Mouse (Mus musculus) adrenal gland, adult 2 months (tissue): ENCODE data around the gene Plekhg2. TPM values are rescaled to one million over a fixed set of nuclear protein-coding genes. Genes with fewer than 3 reads are reported as not detected.
"Not testable (repeated sequence)": the region's sequence is repeated elsewhere in the genome, so short reads cannot be mapped to it uniquely, and the experiment has no call there.

Experiments
- DNase-seq: peaks from one replicate; pipeline ENCODE4 v3.0.0; 2021
- long read RNA-seq: library from polyadenylated mRNA; stranded (forward); transcript quantifications from one replicate; pipeline ENCODE4 v2.0.0, GENCODE M21; 2021
- polyA plus RNA-seq: library from polyadenylated mRNA; depleted of rRNA; stranded (reverse); fragments of >200 nt; gene quantifications from 2 replicates; pipeline ENCODE4 v1.2.3, GENCODE M21; 2012; rRNA removed
- total RNA-seq, 2 experiments: library from RNA; stranded (reverse); gene quantifications; 2 replicates each; pipeline ENCODE4 v1.2.3; 2021

The Plekhg2 gene
- total RNA-seq: 10 to 100 TPM; 14.9 to 15.6 TPM
- 22.5 and 23.2 TPM in 2 replicates for polyA plus RNA-seq
- long read RNA-seq, partial matches to known transcripts: 0 of 1 reads
- long read RNA-seq, other reads (novel, unspliced or antisense): 1 of 1 reads

GRCm38 (mm10) chr7:28372251-28373108 is at the start of gene Plekhg2:
Plekhg2 (minus strand) TSS chr7:28372599.
- DNase-seq: peak; percentile 98

- no peak for DNase-seq
These were observed 47.0 kb upstream of the Plekhg2 start for GRCm38 (mm10) chr7:28419416-28419815.

- peak; percentile 61 for DNase-seq
These were observed 45.8 kb upstream of the Plekhg2 start for GRCm38 (mm10) chr7:28418096-28418670.

GRCm38 (mm10) chr7:28417368-28417767 is 45.0 kb upstream of the Plekhg2 start:
- peak; percentile 31 for DNase-seq

GRCm38 (mm10) chr7:28412826-28413225 is 40.4 kb upstream of the Plekhg2 start:
- DNase-seq: no peak

GRCm38 (mm10) chr7:28410841-28411475 is 38.6 kb upstream of the Plekhg2 start:
- peak; percentile 88 for DNase-seq

- no peak for DNase-seq
These were observed 29.5 kb upstream of the Plekhg2 start for GRCm38 (mm10) chr7:28401942-28402341.

- DNase-seq: no peak
These were observed 28.6 kb upstream of the Plekhg2 start for GRCm38 (mm10) chr7:28401030-28401429.

GRCm38 (mm10) chr7:28398696-28399340 is 26.4 kb upstream of the Plekhg2 start:
- no peak for DNase-seq

- no peak for DNase-seq
These were observed 25.6 kb upstream of the Plekhg2 start for GRCm38 (mm10) chr7:28398000-28398399.

- no peak for DNase-seq
These were observed 23.0 kb upstream of the Plekhg2 start for GRCm38 (mm10) chr7:28395425-28395824.

GRCm38 (mm10) chr7:28393272-28393951 is 21.0 kb upstream of the Plekhg2 start:
- no peak for DNase-seq

GRCm38 (mm10) chr7:28392429-28393271 is 20.3 kb upstream of the Plekhg2 start, which contains the start of the genes Med29 and Paf1:
Med29 (minus strand) TSS chr7:28392708.
Paf1 (plus strand) TSS chr7:28392951.
- DNase-seq: peak; percentile 98

GRCm38 (mm10) chr7:28390331-28390730 is 17.9 kb upstream of the Plekhg2 start:
- peak; percentile 65 for DNase-seq

- not testable (repeated sequence) for DNase-seq
These were observed 15.0 kb upstream of the Plekhg2 start for GRCm38 (mm10) chr7:28387384-28387783.

GRCm38 (mm10) chr7:28386877-28387276 is 14.5 kb upstream of the Plekhg2 start:
- not testable (repeated sequence) for DNase-seq

GRCm38 (mm10) chr7:28386462-28386861 is 14.1 kb upstream of the Plekhg2 start:
- peak; percentile 80 for DNase-seq

- peak; percentile 54 for DNase-seq
These were observed 13.6 kb upstream of the Plekhg2 start for GRCm38 (mm10) chr7:28386007-28386406.

GRCm38 (mm10) chr7:28385196-28385595 is 12.8 kb upstream of the Plekhg2 start:
- DNase-seq: no peak

- DNase-seq: no peak
These were observed 11.8 kb upstream of the Plekhg2 start for GRCm38 (mm10) chr7:28384162-28384561.
